Mouse (Mus musculus): ENCODE data around the gene Zbtb45. TPM values are rescaled to one million over a fixed set of nuclear protein-coding genes. Genes with fewer than 3 reads are reported as not detected.
A peak's percentile ranks its signal among the peaks of the same experiment; 100 is the strongest.

The Zbtb45 gene
- polyA plus RNA-seq, 1 experiment from 2014 or later: 37.0 TPM

GRCm38 (mm10) chr7:13007341-13008092 is 2.3 kb downstream of the Zbtb45 start:
- Histone ChIP-seq H3K4me2 (peak overlapping the region; percentile 74), H3K4me1 (replicated peaks) (peaks cover 39% of the 10 kb centered on the region), H3K27ac (no peak overlapping the region), H3K4me3 (peak overlapping the region; percentile 69), H3K36me3 (peaks cover 39% of the 10 kb centered on the region), H3K9ac (peak overlapping the region; percentile 84), H3K9me3 (no peaks in the 10 kb centered on the region), H3K27me3 (peaks cover 11% of the 10 kb centered on the region)
- 38% methylated on average over 56 of the region's 57 CpGs for whole genome bisulfite sequencing
- no peak for ATAC-seq (ENCODE audit: low FRiP score)

GRCm38 (mm10) chr7:13006531-13006930 is 3.3 kb downstream of the Zbtb45 start:
- Histone ChIP-seq H3K27ac (no peak overlapping the region), H3K36me3 (peaks cover 39% of the 10 kb centered on the region), H3K9ac (peak overlapping the region; percentile 35), H3K4me1 (replicated peaks) (peaks cover 39% of the 10 kb centered on the region), H3K27me3 (peaks cover 11% of the 10 kb centered on the region), H3K4me2 (no peak overlapping the region), H3K4me3 (no peak overlapping the region), H3K9me3 (no peaks in the 10 kb centered on the region)
- ATAC-seq (ENCODE audit: low FRiP score): no peak
- 89% methylated on average over 10 of the region's 10 CpGs for WGBS

DNA sequence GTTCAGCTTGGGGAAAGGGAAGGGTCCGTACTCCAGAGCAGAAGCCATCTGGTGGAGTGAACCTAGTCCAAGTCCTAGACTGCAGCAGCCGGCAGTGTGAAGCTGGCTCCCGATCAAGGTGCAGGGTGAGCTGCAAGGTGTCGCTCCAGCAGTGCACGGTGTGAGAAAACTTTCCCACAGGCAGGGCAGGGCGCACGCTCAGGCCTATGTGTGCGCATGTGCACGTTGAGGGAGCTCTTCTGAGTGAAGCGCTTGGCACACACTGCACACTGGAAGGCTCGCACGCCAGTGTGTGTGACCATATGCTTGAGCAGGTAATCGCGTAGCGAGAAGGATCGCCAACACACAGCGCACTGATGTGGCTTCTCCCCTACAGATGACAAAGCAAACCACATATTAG is 3.8 kb downstream of the Zbtb45 start:
- Histone ChIP-seq H3K9me3 (no peaks in the 10 kb centered on the region), H3K4me1 (replicated peaks) (peaks cover 39% of the 10 kb centered on the region), H3K36me3 (peaks cover 39% of the 10 kb centered on the region), H3K4me3 (no peak overlapping the region), H3K27me3 (peaks cover 11% of the 10 kb centered on the region), H3K4me2 (no peak overlapping the region), H3K9ac (peak overlapping the region; percentile 35; the same call in 1 of the 2 replicates), H3K27ac (no peak overlapping the region)
- ATAC-seq (ENCODE audit: low FRiP score): no peak
- 88% methylated on average over 17 of the region's 17 CpGs for WGBS

DNA sequence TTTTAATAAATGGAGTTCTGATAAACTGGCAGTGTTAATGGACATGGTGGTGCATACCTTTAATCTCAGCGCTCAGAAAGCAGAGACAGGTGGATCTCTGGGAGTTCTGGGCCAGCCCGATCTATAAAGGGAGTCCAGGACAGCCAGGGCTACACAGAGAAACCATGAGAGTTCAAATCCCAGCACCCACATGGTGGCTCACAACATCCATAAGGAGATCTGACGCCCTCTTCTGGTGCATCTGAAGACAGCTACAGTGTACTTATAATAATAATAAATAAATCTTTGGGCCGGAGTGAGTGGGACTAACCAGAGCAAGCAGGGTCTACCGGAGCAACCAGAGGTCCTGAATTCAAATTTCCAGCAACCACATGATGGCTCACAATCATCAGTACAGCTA is 6.5 kb downstream of the Zbtb45 start:
- Histone ChIP-seq H3K36me3 (peaks cover 39% of the 10 kb centered on the region), H3K27me3 (peaks cover 11% of the 10 kb centered on the region), H3K9me3 (no peaks in the 10 kb centered on the region), H3K4me3 (no peak overlapping the region), H3K9ac (no peak overlapping the region), H3K4me1 (replicated peaks) (peaks cover 25% of the 10 kb centered on the region), H3K27ac (no peak overlapping the region), H3K4me2 (no peak overlapping the region)
- ATAC-seq (ENCODE audit: low FRiP score): no peak
- 73% methylated on average over 5 of the region's 5 CpGs for WGBS

GRCm38 (mm10) chr7:13001584-13001983 is 8.2 kb downstream of the Zbtb45 start:
- Histone ChIP-seq H3K27me3 (no peaks in the 10 kb centered on the region), H3K4me1 (replicated peaks) (peaks cover 7% of the 10 kb centered on the region), H3K27ac (no peak overlapping the region), H3K9ac (no peak overlapping the region), H3K9me3 (no peaks in the 10 kb centered on the region), H3K4me3 (no peak overlapping the region), H3K4me2 (no peak overlapping the region), H3K36me3 (peaks cover 24% of the 10 kb centered on the region)
- 75% methylated on average over 1 of the region's 1 CpGs for WGBS
- no peak for ATAC-seq (ENCODE audit: low FRiP score)

DNA sequence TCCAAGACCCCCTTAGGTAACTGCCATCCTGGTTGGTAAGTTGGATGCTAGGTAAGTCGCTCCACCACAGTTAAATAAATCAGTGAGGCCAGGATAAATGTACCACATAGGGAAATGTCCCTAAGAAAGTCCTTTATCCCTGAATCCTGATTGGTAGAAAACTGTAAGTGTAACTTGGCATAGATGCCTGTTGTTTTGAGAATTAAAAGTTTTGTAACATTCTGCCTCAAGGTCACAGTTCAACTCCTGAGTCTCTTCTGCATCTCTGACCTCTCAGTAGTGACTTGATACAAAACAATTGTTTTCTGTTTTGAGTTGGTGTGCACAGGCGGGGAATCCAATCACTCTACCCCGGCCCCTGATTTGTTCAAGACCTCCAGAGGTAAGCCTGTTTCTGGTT is 11.0 kb downstream of the Zbtb45 start, which contains the start of gene Trim28:
TSS of gene Trim28 (plus strand) at position 264 of the 400 bp plus-strand sequence.
- no peak within 1 kb of the TSS for H3K4me2 ChIP-seq
- no peak for ATAC-seq (ENCODE audit: low FRiP score)
- no peaks in the 10 kb centered on the region for H3K9me3 ChIP-seq
- H3K4me1 ChIP-seq (replicated peaks): no peaks in the 10 kb centered on the region
- no peaks in the 10 kb centered on the region for H3K27me3 ChIP-seq
- WGBS: 84% methylated on average over 3 of the region's 3 CpGs
- no peak within 1 kb of the TSS for H3K4me3 ChIP-seq
- no peak within 1 kb of the TSS for H3K27ac ChIP-seq
- no peaks in the 10 kb centered on the region for H3K36me3 ChIP-seq
- H3K9ac ChIP-seq: no peak within 1 kb of the TSS

DNA sequence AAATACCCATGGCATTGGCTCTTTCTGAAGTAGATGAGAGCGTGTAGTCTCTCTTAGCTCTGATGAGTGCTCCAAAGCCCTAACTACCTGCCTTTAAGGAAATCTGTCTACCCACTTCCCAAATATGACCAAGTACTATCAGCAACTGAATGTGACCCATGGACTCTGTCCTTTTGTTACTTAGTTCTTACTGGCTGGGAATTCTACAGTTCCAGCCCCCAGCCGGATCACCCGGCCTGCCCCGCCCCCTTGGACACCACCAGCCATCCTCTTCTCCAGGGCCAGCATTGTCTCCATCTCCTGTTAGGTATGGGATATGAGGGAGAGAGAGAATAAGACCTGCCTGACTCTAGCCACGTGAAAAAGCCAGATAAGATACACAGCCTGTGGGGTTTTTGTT is 11.8 kb downstream of the Zbtb45 start, which contains the start of gene Slc27a5:
TSS of gene Slc27a5 (minus strand) at position 140 of the 400 bp plus-strand sequence.
- Histone ChIP-seq H3K4me3 (no peak within 1 kb of the TSS), H3K4me2 (no peak within 1 kb of the TSS), H3K9ac (no peak within 1 kb of the TSS), H3K4me1 (replicated peaks) (no peaks in the 10 kb centered on the region), H3K27ac (no peak within 1 kb of the TSS), H3K27me3 (no peaks in the 10 kb centered on the region), H3K36me3 (no peaks in the 10 kb centered on the region), H3K9me3 (no peaks in the 10 kb centered on the region)
- no peak for ATAC-seq (ENCODE audit: low FRiP score)
- 87% methylated on average over 5 of the region's 5 CpGs for WGBS

- H3K27ac ChIP-seq: no peak overlapping the region
- H3K9ac ChIP-seq: no peak overlapping the region
- no peak for ATAC-seq (ENCODE audit: low FRiP score)
- 63% methylated on average over 5 of the region's 5 CpGs for WGBS
- no peak overlapping the region for H3K4me3 ChIP-seq
- no peaks in the 10 kb centered on the region for H3K36me3 ChIP-seq
- H3K4me2 ChIP-seq: no peak overlapping the region
- no peaks in the 10 kb centered on the region for H3K9me3 ChIP-seq
- no peaks in the 10 kb centered on the region for H3K4me1 ChIP-seq (replicated peaks)
- no peaks in the 10 kb centered on the region for H3K27me3 ChIP-seq
Observed at GRCm38 (mm10) chr7:12997230-12997629, 12.6 kb downstream of the Zbtb45 start.

- no peaks in the 10 kb centered on the region for H3K36me3 ChIP-seq
- H3K9me3 ChIP-seq: no peaks in the 10 kb centered on the region
- no peaks in the 10 kb centered on the region for H3K4me1 ChIP-seq (replicated peaks)
- H3K4me3 ChIP-seq: no peak overlapping the region
- no peak overlapping the region for H3K9ac ChIP-seq
- H3K27ac ChIP-seq: no peak overlapping the region
- H3K27me3 ChIP-seq: 0 out of 2 replicates have a peak, but pooled peaks cover 4% of the 10 kb centered on the region
- no peak overlapping the region for H3K4me2 ChIP-seq
- no peak for ATAC-seq (ENCODE audit: low FRiP score)
Observed at GRCm38 (mm10) chr7:12995862-12996261, 14.0 kb downstream of the Zbtb45 start.

DNA sequence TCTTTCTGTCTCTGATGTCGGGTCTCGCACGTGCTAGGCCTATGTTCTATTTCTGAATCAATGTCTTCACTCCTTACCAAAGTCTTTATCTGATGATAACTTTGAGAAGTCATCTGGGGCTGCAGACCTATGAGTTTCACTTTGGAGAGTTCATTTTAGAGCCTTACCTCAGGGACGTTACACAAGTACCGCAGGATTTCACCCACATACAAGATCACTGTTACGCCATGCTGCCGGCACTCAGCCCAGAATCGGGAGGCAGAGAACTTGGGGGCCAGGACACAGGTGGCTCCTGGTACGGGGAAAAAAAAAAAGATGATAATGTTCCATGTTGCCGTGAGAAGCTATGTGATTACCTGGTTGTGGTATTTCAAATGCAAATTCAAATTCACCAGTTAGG is 16.7 kb downstream of the Zbtb45 start:
- Histone ChIP-seq H3K9me3 (no peaks in the 10 kb centered on the region), H3K9ac (no peak overlapping the region), H3K27me3 (0 out of 2 replicates have a peak, but pooled peaks cover 4% of the 10 kb centered on the region), H3K4me1 (replicated peaks) (no peaks in the 10 kb centered on the region), H3K36me3 (no peaks in the 10 kb centered on the region), H3K27ac (no peak overlapping the region), H3K4me2 (no peak overlapping the region), H3K4me3 (no peak overlapping the region)
- 90% methylated on average over 10 of the region's 10 CpGs for WGBS
- ATAC-seq (ENCODE audit: low FRiP score): no peak

DNA sequence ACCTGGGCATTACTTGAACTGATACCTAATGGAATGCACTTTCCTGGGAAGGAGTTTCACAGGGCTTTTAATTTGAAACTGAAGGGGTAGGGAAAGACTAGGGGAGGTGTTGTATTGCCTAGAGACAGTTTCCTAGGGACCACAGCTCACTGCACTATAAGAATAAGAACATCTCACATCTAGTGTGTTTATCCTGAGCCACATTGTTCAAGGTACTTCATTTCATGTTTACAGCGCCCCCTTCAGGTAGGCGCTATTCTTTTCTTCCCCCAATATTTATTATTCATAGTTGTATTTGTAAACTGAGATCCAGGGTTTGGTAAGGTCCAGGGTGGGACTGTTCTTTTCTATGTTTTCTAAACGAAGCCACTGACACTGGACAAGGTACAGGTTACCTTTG is 17.6 kb downstream of the Zbtb45 start:
- WGBS: 11% methylated on average over 3 of the region's 3 CpGs
- H3K27ac ChIP-seq: no peak overlapping the region
- H3K4me3 ChIP-seq: no peak overlapping the region
- no peak for ATAC-seq (ENCODE audit: low FRiP score)
- H3K4me2 ChIP-seq: no peak overlapping the region
- H3K9me3 ChIP-seq: no peaks in the 10 kb centered on the region
- H3K9ac ChIP-seq: no peak overlapping the region
- H3K36me3 ChIP-seq: no peaks in the 10 kb centered on the region
- no peaks in the 10 kb centered on the region for H3K4me1 ChIP-seq (replicated peaks)
- 0 out of 2 replicates have a peak, but pooled peaks cover 4% of the 10 kb centered on the region for H3K27me3 ChIP-seq

DNA sequence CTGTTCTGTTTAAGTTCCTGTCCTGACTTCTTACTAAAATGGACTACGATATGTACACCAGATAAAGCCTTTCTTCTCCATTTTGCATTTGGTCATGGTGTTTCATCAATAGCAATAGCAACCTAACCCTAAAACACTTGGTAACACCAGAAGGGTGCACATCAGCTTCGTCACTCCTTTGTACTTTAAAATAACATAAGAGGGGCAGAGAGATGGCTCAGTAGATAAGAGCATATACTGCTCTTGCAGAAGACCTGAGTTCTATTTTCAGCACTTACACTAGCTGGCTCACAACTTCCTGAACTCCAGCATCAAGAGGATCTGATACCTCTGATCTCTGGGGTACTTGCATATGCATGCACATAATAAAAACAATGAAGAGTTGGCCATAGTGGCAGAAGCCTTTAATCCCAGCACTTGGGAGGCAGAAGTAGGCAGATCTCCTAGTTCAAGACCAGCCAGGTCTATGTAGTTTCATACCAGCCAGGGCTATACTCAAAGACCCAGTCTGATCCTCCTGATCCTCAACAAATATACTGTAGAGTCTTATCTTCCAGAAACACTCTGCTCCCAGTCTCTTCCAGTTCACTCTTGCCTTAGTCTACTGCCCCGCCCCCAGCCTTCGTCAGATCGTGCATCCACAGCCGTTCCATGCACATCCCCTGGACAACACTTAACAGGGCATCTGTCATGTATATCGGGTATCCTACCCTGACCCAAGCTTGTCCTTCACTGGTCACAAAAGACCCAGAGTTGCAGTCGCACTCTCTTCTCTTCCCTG is 22.2 kb downstream of the Zbtb45 start:
- H3K27ac ChIP-seq: no peak overlapping the region
- ATAC-seq (ENCODE audit: low FRiP score): no peak
- no peaks in the 10 kb centered on the region for H3K4me1 ChIP-seq (replicated peaks)
- no peak overlapping the region for H3K4me2 ChIP-seq
- no peak overlapping the region for H3K4me3 ChIP-seq
- 0 out of 2 replicates have a peak, but pooled peaks cover 4% of the 10 kb centered on the region for H3K27me3 ChIP-seq
- peaks cover 7% of the 10 kb centered on the region for H3K36me3 ChIP-seq
- 83% methylated on average over 8 of the region's 8 CpGs for WGBS
- H3K9ac ChIP-seq: no peak overlapping the region
- H3K9me3 ChIP-seq: no peaks in the 10 kb centered on the region
